Mouse (Mus musculus): ENCODE measurements around the gene Cabp2. TPM values are rescaled to one million over a fixed set of nuclear protein-coding genes. Genes with fewer than 3 reads are reported as not detected.
A peak's percentile ranks its signal among the peaks of the same experiment; 100 is the strongest.

The Cabp2 gene
- polyA plus RNA-seq, 1 experiment from 2014 or later: not detected

- no peaks in the 10 kb centered on the region for H3K9me3 ChIP-seq (ENCODE audit: control insufficient read depth, low read length)
- H3K4me3 ChIP-seq (ENCODE audit: low read depth, low read length): no peak overlapping the region
- H3K9ac ChIP-seq (ENCODE audit: low read length): no peak overlapping the region
- WGBS: 68% methylated on average over 2 of the region's 2 CpGs
- no peaks in the 10 kb centered on the region; the same call in 1 of the 2 replicates for H3K4me1 ChIP-seq (replicated peaks; ENCODE audit: control insufficient read depth, insufficient read depth, low read length)
- no peaks in the 10 kb centered on the region for H3K27me3 ChIP-seq (ENCODE audit: control insufficient read depth, insufficient read depth, low read length)
- DNase-seq (ENCODE audit: low spot score) (no peak), ATAC-seq (replicated peaks; ENCODE audit: low FRiP score) (no peak)
- no peaks in the 10 kb centered on the region for H3K36me3 ChIP-seq (ENCODE audit: control insufficient read depth, insufficient read depth, low read length)
- H3K27ac ChIP-seq (ENCODE audit: low read depth, low read length): no peak overlapping the region
- no peak overlapping the region for H3K4me2 ChIP-seq (ENCODE audit: low read depth, low read length, severe bottlenecking)
These were observed 10.0 kb downstream of the Cabp2 start for GRCm38 (mm10) chr19:4091383-4091782.

- peaks cover 2% of the 10 kb centered on the region; the same call in 1 of the 2 replicates for H3K4me1 ChIP-seq (replicated peaks; ENCODE audit: control insufficient read depth, insufficient read depth, low read length)
- H3K9me3 ChIP-seq (ENCODE audit: control insufficient read depth, low read length): no peaks in the 10 kb centered on the region
- 88% methylated on average over 3 of the region's 3 CpGs for WGBS
- H3K27ac ChIP-seq (ENCODE audit: low read depth, low read length): no peak overlapping the region
- no peaks in the 10 kb centered on the region for H3K27me3 ChIP-seq (ENCODE audit: control insufficient read depth, insufficient read depth, low read length)
- no peak overlapping the region for H3K9ac ChIP-seq (ENCODE audit: low read length)
- DNase-seq (ENCODE audit: low spot score) (no peak), ATAC-seq (replicated peaks; ENCODE audit: low FRiP score) (no peak)
- no peak overlapping the region for H3K4me2 ChIP-seq (ENCODE audit: low read depth, low read length, severe bottlenecking)
- no peak overlapping the region for H3K4me3 ChIP-seq (ENCODE audit: low read depth, low read length)
- H3K36me3 ChIP-seq (ENCODE audit: control insufficient read depth, insufficient read depth, low read length): no peaks in the 10 kb centered on the region
These were observed 11.4 kb downstream of the Cabp2 start for GRCm38 (mm10) chr19:4092750-4093149.

GRCm38 (mm10) chr19:4093772-4094171 lies 12.4 kb downstream of the Cabp2 start:
- ATAC-seq (replicated peaks; ENCODE audit: low FRiP score) (no peak), DNase-seq (ENCODE audit: low spot score) (no peak)
- Histone ChIP-seq H3K36me3 (ENCODE audit: control insufficient read depth, insufficient read depth, low read length) (no peaks in the 10 kb centered on the region), H3K4me1 (replicated peaks; ENCODE audit: control insufficient read depth, insufficient read depth, low read length) (peaks cover 5% of the 10 kb centered on the region; the same call in 1 of the 2 replicates), H3K9ac (ENCODE audit: low read length) (no peak overlapping the region), H3K27ac (ENCODE audit: low read depth, low read length) (no peak overlapping the region), H3K4me2 (ENCODE audit: low read depth, low read length, severe bottlenecking) (no peak overlapping the region), H3K4me3 (ENCODE audit: low read depth, low read length) (no peak overlapping the region), H3K9me3 (ENCODE audit: control insufficient read depth, low read length) (no peaks in the 10 kb centered on the region), H3K27me3 (ENCODE audit: control insufficient read depth, insufficient read depth, low read length) (no peaks in the 10 kb centered on the region)
- WGBS: 81% methylated on average over 7 of the region's 7 CpGs

- Histone ChIP-seq H3K9me3 (ENCODE audit: control insufficient read depth, low read length) (no peaks in the 10 kb centered on the region), H3K9ac (ENCODE audit: low read length) (no peak overlapping the region), H3K27ac (ENCODE audit: low read depth, low read length) (no peak overlapping the region), H3K27me3 (ENCODE audit: control insufficient read depth, insufficient read depth, low read length) (no peaks in the 10 kb centered on the region), H3K4me3 (ENCODE audit: low read depth, low read length) (no peak overlapping the region), H3K4me1 (replicated peaks; ENCODE audit: control insufficient read depth, insufficient read depth, low read length) (peaks cover 7% of the 10 kb centered on the region; the same call in 1 of the 2 replicates), H3K4me2 (ENCODE audit: low read depth, low read length, severe bottlenecking) (no peak overlapping the region), H3K36me3 (ENCODE audit: control insufficient read depth, insufficient read depth, low read length) (no peaks in the 10 kb centered on the region)
- 88% methylated on average over 3 of the region's 3 CpGs for WGBS
- no peak for DNase-seq (ENCODE audit: low spot score)
- ATAC-seq (replicated peaks; ENCODE audit: low FRiP score): no peak
These were observed 13.0 kb downstream of the Cabp2 start for GRCm38 (mm10) chr19:4094348-4094747.

DNA sequence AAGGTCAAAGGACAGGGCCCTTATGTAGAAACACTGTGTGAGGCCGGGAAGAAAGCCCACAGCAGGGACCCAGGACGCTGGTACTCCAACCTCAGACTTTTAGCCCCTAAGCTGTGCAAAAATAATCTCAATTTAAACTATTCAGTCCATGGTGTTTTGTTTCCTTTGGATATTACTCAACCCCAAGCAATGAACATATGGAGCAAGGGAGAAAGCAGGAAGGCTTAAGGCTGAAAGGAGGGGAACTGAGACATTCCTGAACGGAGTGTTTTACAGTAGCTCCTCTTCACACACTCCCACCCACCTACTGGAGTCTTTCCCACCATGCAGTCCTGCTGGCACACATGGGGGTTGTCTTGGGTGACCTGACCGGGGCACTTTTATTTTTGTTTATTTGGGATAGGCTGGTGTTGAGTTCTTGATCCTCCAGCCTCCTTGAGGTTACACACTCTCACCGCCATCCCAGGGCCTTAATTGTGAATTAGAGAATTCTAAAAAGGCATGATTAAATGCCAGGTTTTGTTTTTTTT lies 13.5 kb downstream of the Cabp2 start:
- H3K27me3 ChIP-seq (ENCODE audit: control insufficient read depth, insufficient read depth, low read length): no peaks in the 10 kb centered on the region
- WGBS: 84% methylated on average over 5 of the region's 5 CpGs
- ATAC-seq (replicated peaks; ENCODE audit: low FRiP score): no peak

DNA sequence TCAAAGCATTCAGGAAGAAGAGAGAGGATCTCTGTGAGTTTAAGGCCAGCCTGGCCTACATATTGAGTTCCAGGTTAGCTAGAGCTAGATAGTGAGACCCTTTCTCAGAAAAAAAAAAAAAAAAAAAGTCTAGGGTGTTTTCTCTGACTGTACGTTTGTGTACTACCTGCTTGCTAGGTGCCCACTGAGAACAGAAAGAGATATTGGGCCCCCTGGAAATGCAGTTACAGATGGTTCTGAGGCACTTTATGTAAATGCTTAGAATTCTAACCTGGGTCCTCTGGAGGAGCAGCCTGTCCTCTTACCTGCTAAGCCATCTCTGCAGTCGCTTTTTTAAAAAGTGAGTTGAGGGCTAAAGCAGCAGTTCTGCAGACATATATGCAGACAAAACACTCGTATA lies 14.4 kb downstream of the Cabp2 start:
- H3K4me2 ChIP-seq (ENCODE audit: low read depth, low read length, severe bottlenecking): no peak overlapping the region

More for the DNA sequence above, 13.5 kb downstream of the Cabp2 start:
- H3K4me1 ChIP-seq (replicated peaks; ENCODE audit: control insufficient read depth, insufficient read depth, low read length): peaks cover 8% of the 10 kb centered on the region; the same call in 1 of the 2 replicates
- no peak overlapping the region for H3K4me3 ChIP-seq (ENCODE audit: low read depth, low read length)
- no peak overlapping the region for H3K4me2 ChIP-seq (ENCODE audit: low read depth, low read length, severe bottlenecking)
- H3K9ac ChIP-seq (ENCODE audit: low read length): no peak overlapping the region
- no peak overlapping the region for H3K27ac ChIP-seq (ENCODE audit: low read depth, low read length)
- no peak for DNase-seq (ENCODE audit: low spot score)
- no peaks in the 10 kb centered on the region for H3K36me3 ChIP-seq (ENCODE audit: control insufficient read depth, insufficient read depth, low read length)
- no peaks in the 10 kb centered on the region for H3K9me3 ChIP-seq (ENCODE audit: control insufficient read depth, low read length)

GRCm38 (mm10) chr19:4096642-4097440 lies 15.5 kb downstream of the Cabp2 start, which contains the start of gene Cdk2ap2:
TSS of gene Cdk2ap2 (plus strand) at chr19:4097182.
- H3K9me3 ChIP-seq (ENCODE audit: control insufficient read depth, low read length): no peaks in the 10 kb centered on the region
- peak within 1 kb of the TSS; percentile 75 for H3K27ac ChIP-seq (ENCODE audit: low read depth, low read length)
- ATAC-seq (replicated peaks; ENCODE audit: low FRiP score) (peak; percentile 93), DNase-seq (ENCODE audit: low spot score) (peak; percentile 100)
- H3K4me2 ChIP-seq (ENCODE audit: low read depth, low read length, severe bottlenecking): peak within 1 kb of the TSS; percentile 59
- under 1% methylated on average over 65 of the region's 65 CpGs for WGBS
- H3K36me3 ChIP-seq (ENCODE audit: control insufficient read depth, insufficient read depth, low read length): no peaks in the 10 kb centered on the region
- peak within 1 kb of the TSS; percentile 62 for H3K9ac ChIP-seq (ENCODE audit: low read length)
- H3K4me3 ChIP-seq (ENCODE audit: low read depth, low read length): peak within 1 kb of the TSS; percentile 53
- peaks cover 24% of the 10 kb centered on the region for H3K4me1 ChIP-seq (replicated peaks; ENCODE audit: control insufficient read depth, insufficient read depth, low read length)
- H3K27me3 ChIP-seq (ENCODE audit: control insufficient read depth, insufficient read depth, low read length): peaks cover 9% of the 10 kb centered on the region; the same call in 1 of the 2 replicates

More for the DNA sequence above, 14.4 kb downstream of the Cabp2 start:
- Histone ChIP-seq H3K4me1 (replicated peaks; ENCODE audit: control insufficient read depth, insufficient read depth, low read length) (peaks cover 17% of the 10 kb centered on the region), H3K4me3 (ENCODE audit: low read depth, low read length) (no peak overlapping the region), H3K27ac (ENCODE audit: low read depth, low read length) (no peak overlapping the region), H3K9ac (ENCODE audit: low read length) (no peak overlapping the region), H3K36me3 (ENCODE audit: control insufficient read depth, insufficient read depth, low read length) (no peaks in the 10 kb centered on the region), H3K27me3 (ENCODE audit: control insufficient read depth, insufficient read depth, low read length) (peaks cover 7% of the 10 kb centered on the region; the same call in 1 of the 2 replicates), H3K9me3 (ENCODE audit: control insufficient read depth, low read length) (no peaks in the 10 kb centered on the region)
- WGBS: 60% methylated on average over 3 of the region's 3 CpGs
- ATAC-seq (replicated peaks; ENCODE audit: low FRiP score) (no peak), DNase-seq (ENCODE audit: low spot score) (no peak)

DNA sequence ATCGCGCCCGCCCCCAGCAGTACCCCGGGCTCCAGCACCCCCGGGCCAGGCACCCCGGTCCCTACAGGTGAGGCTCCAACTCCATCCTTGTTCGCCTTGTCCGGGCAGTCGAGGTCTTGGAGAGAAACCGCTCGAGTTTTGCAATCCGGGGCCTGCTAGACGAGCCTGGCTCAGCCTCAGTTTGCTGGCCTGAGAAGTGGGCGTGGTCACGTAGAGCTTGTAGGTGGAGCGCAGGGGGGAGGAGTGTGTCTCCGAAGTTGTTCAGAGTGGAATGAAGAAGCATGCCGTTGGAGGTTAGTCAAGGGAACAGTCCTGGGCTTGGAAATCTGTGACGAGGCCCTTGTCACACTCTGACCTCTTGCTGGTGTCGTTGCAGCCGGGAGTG lies 16.1 kb downstream of the Cabp2 start:
- Histone ChIP-seq H3K27ac (ENCODE audit: low read depth, low read length) (peak overlapping the region; percentile 71), H3K36me3 (ENCODE audit: control insufficient read depth, insufficient read depth, low read length) (no peaks in the 10 kb centered on the region), H3K27me3 (ENCODE audit: control insufficient read depth, insufficient read depth, low read length) (peaks cover 9% of the 10 kb centered on the region; the same call in 1 of the 2 replicates), H3K9ac (ENCODE audit: low read length) (peak overlapping the region; percentile 61; the same call in 1 of the 2 replicates), H3K9me3 (ENCODE audit: control insufficient read depth, low read length) (no peaks in the 10 kb centered on the region), H3K4me2 (ENCODE audit: low read depth, low read length, severe bottlenecking) (peak overlapping the region; percentile 59), H3K4me1 (replicated peaks; ENCODE audit: control insufficient read depth, insufficient read depth, low read length) (peaks cover 24% of the 10 kb centered on the region), H3K4me3 (ENCODE audit: low read depth, low read length) (peak overlapping the region; percentile 53)
- ATAC-seq (replicated peaks; ENCODE audit: low FRiP score) (no peak), DNase-seq (ENCODE audit: low spot score) (no peak)
- under 1% methylated on average over 21 of the region's 21 CpGs for WGBS
